Mouse (Mus musculus) urinary bladder, postnatal 36 days (tissue): ENCODE data around the gene Trpm8.

Experiments
- DNase-seq, 2 experiments: peaks; one replicate each; pipeline ENCODE4 v3.0.0; 2022; ENCODE audit warnings: low spot score in 2 of 2, mixed read lengths in 1 of 2

Gene Trpm8

GRCm38 (mm10) chr1:88277098-88277817 is at the start of gene Trpm8, which contains the start of gene Hjurp:
TSS of gene Trpm8 (plus strand) at chr1:88277661.
TSS of gene Hjurp (minus strand) at chr1:88277633.
- DNase-seq: peak; percentile 100

- no peak for DNase-seq
Observed at GRCm38 (mm10) chr1:88228121-88228520, 49.3 kb upstream of the Trpm8 start.

GRCm38 (mm10) chr1:88229566-88229965 is 47.9 kb upstream of the Trpm8 start:
- no peak for DNase-seq

GRCm38 (mm10) chr1:88229986-88230385 is 47.5 kb upstream of the Trpm8 start:
- no peak for DNase-seq

- no peak for DNase-seq
Observed at GRCm38 (mm10) chr1:88230421-88230820, 47.0 kb upstream of the Trpm8 start.

GRCm38 (mm10) chr1:88230981-88231802 is 46.3 kb upstream of the Trpm8 start:
- DNase-seq: no peak

GRCm38 (mm10) chr1:88231803-88232499 is 45.5 kb upstream of the Trpm8 start:
- no peak for DNase-seq

- DNase-seq: no peak
Observed at GRCm38 (mm10) chr1:88232664-88233380, 44.6 kb upstream of the Trpm8 start.

- DNase-seq: peak in 1 of 2 experiments; percentile 8
Observed at GRCm38 (mm10) chr1:88233421-88234247, 43.8 kb upstream of the Trpm8 start.

- DNase-seq: no peak
Observed at GRCm38 (mm10) chr1:88234248-88234610, 43.2 kb upstream of the Trpm8 start.

- no peak for DNase-seq
Observed at GRCm38 (mm10) chr1:88234646-88235045, 42.8 kb upstream of the Trpm8 start.

GRCm38 (mm10) chr1:88235046-88235893 is 42.2 kb upstream of the Trpm8 start:
- DNase-seq: no peak

GRCm38 (mm10) chr1:88235894-88236415 is 41.5 kb upstream of the Trpm8 start:
- DNase-seq: no peak

- DNase-seq: no peak
Observed at GRCm38 (mm10) chr1:88237311-88237710, 40.1 kb upstream of the Trpm8 start.

GRCm38 (mm10) chr1:88238771-88239170 is 38.7 kb upstream of the Trpm8 start:
- no peak for DNase-seq

- DNase-seq: no peak
Observed at GRCm38 (mm10) chr1:88240072-88240471, 37.4 kb upstream of the Trpm8 start.

- no peak for DNase-seq
Observed at GRCm38 (mm10) chr1:88240579-88240978, 36.9 kb upstream of the Trpm8 start.

GRCm38 (mm10) chr1:88243861-88244260 is 33.6 kb upstream of the Trpm8 start:
- no peak for DNase-seq

- DNase-seq: no peak
Observed at GRCm38 (mm10) chr1:88245881-88246280, 31.6 kb upstream of the Trpm8 start.

- no peak for DNase-seq
Observed at GRCm38 (mm10) chr1:88246386-88246785, 31.1 kb upstream of the Trpm8 start.
